ENCODE assay signal across 26 mouse cellular contexts in genomic region chr9:54649360-54649759, GRCm38 (mm10). TPM values are rescaled to one million over a fixed set of nuclear protein-coding genes. Genes with fewer than 3 reads are reported as not detected.
A peak's percentile ranks its signal among the peaks of the same experiment; 100 is the strongest.
DNase-seq lines count a peak whose midpoint lies in the region; ATAC-seq and TF ChIP-seq lines count a peak whose summit lies in the region.
"Had no signal": no experiment of that assay in that cellular context is flagged by ENCODE, and none has a peak within 500 bp of the region (broad histone marks: within the 10 kb centered on the region; RNA-seq: fewer than 3 reads in every experiment).

No protein-coding gene starts in this region.

- H3K4me3 ChIP-seq in liver, adult 2 months (ENCODE audit: insufficient read depth, low read depth, low read length): no peak overlapping the region
- H3K4me3 ChIP-seq in liver, postnatal 0 days (ENCODE audit: low read depth, low read length): no peak overlapping the region
- H3K4me3 ChIP-seq: forebrain, embryonic 10.5 days; heart, embryonic 10.5 days; intestine, embryonic 15.5 days; lung, embryonic 15.5 days had no signal

- no peak overlapping the region for H3K4me2 ChIP-seq in liver, postnatal 0 days (ENCODE audit: low read depth, low read length)
- H3K4me2 ChIP-seq: intestine, embryonic 15.5 days; lung, embryonic 15.5 days had no signal

- no peak for ATAC-seq in liver, postnatal 0 days
- ATAC-seq in megakaryocyte-erythroid progenitor cell, adult 5-6 weeks (replicated peaks; ENCODE audit: low FRiP score, low TSS enrichment, poor library complexity, severe bottlenecking): peak; percentile 20; the same call in 1 of the 2 replicates
- ATAC-seq: forebrain, postnatal 0 days; hindbrain, embryonic 16.5 days; intestine, embryonic 15.5 days; midbrain, embryonic 16.5 days had no signal

- no peak for TF ChIP-seq POLR2A in liver, adult 2 months (IDR thresholded peaks at IDR 0.05; ENCODE audit: extremely low read depth, insufficient read depth, low read length)

- H3K79me2 ChIP-seq in liver, adult 2 months (ENCODE audit: control insufficient read depth, insufficient read depth, low read length): no peaks in the 10 kb centered on the region

- H3K9ac ChIP-seq in liver, adult 2 months (ENCODE audit: low read depth, low read length): no peak overlapping the region
- no peak overlapping the region for H3K9ac ChIP-seq in liver, postnatal 0 days (replicated peaks)
- H3K9ac ChIP-seq: forebrain, postnatal 0 days; intestine, embryonic 15.5 days; liver, embryonic 14.5 days; lung, embryonic 15.5 days had no signal

- WGBS in liver, adult 2 months: 82% methylated on average over 1 of the region's 1 CpGs
- 81% methylated on average over 1 of the region's 1 CpGs for WGBS in liver, postnatal 0 days (ENCODE audit: insufficient replicate concordance)

- no peaks in the 10 kb centered on the region for H3K4me1 ChIP-seq in liver, adult 2 months (ENCODE audit: control insufficient read depth, insufficient read depth, low read length)
- no peaks in the 10 kb centered on the region for H3K4me1 ChIP-seq in liver, postnatal 0 days (ENCODE audit: insufficient read depth)
- H3K4me1 ChIP-seq: forebrain, embryonic 10.5 days; heart, embryonic 10.5 days; intestine, embryonic 15.5 days; lung, embryonic 15.5 days had no signal

- peak; percentile 69 for DNase-seq in adrenal gland, adult 2 months
- no peak for DNase-seq in adrenal gland, postnatal 4 days (ENCODE audit: low spot score in 2 of 2)
- peak; percentile 2 for DNase-seq in liver, adult 2 months (ENCODE audit: extremely low read depth, low read depth, low spot score)
- no peak for DNase-seq in liver, postnatal 0 days
- DNase-seq in NIH3T3 (ENCODE audit: low read depth): peak; percentile 91
- no peak for DNase-seq in retina, embryonic 14.5 days (ENCODE audit: low spot score)
- no peak for DNase-seq in cerebellum, adult 11-12 months
- DNase-seq: cerebellum, adult 11 months; cerebellum, postnatal 14 days; forebrain, postnatal 0 days; gastrocnemius, postnatal 36 days; layer of hippocampus, adult 9-11 months; lung, postnatal 36 days; thymus, postnatal 14 days had no signal

- no peak for TF ChIP-seq CTCF in liver, adult 2 months (IDR thresholded peaks at IDR 0.05; ENCODE audit: low read depth, low read length)
- TF ChIP-seq CTCF in liver, postnatal 0 days (IDR thresholded peaks at IDR 0.05; ENCODE audit: low read depth): no peak

- H3K36me3 ChIP-seq in liver, adult 2 months (ENCODE audit: control insufficient read depth, insufficient read depth, low read length): no peaks in the 10 kb centered on the region
- no peaks in the 10 kb centered on the region for H3K36me3 ChIP-seq in liver, postnatal 0 days (replicated peaks; ENCODE audit: insufficient read depth, low read length)
- H3K36me3 ChIP-seq: forebrain, embryonic 10.5 days; G1E; heart, embryonic 10.5 days; intestine, embryonic 15.5 days; lung, embryonic 15.5 days had no signal

- no peak for TF ChIP-seq EP300 in liver, postnatal 0 days (IDR thresholded peaks at IDR 0.05; ENCODE audit: low read depth)

- no peaks in the 10 kb centered on the region for H3K9me3 ChIP-seq in liver, postnatal 0 days (ENCODE audit: low read length)
- H3K9me3 ChIP-seq: forebrain, embryonic 10.5 days; G1E; heart, embryonic 10.5 days; intestine, embryonic 15.5 days; lung, embryonic 15.5 days had no signal

- no peaks in the 10 kb centered on the region for H3K27me3 ChIP-seq in liver, adult 2 months (ENCODE audit: control insufficient read depth, insufficient read depth, low read length)
- H3K27me3 ChIP-seq in liver, postnatal 0 days (ENCODE audit: insufficient read depth, low read length): no peaks in the 10 kb centered on the region
- H3K27me3 ChIP-seq: CH12.LX; intestine, embryonic 15.5 days; lung, embryonic 15.5 days had no signal

- no peak overlapping the region for H3K27ac ChIP-seq in liver, adult 2 months (replicated peaks; ENCODE audit: insufficient read depth, low read depth, low read length)
- no peak overlapping the region for H3K27ac ChIP-seq in liver, postnatal 0 days (ENCODE audit: low read depth)
- H3K27ac ChIP-seq: forebrain, embryonic 10.5 days; heart, embryonic 10.5 days; intestine, embryonic 15.5 days; kidney, postnatal 0 days; liver, embryonic 14.5 days; lung, embryonic 15.5 days had no signal

RNA-seq across cellular contexts. Expression of gene Acsbg1, which starts 12.3 kb away (rescaled TPM):
- 100 to 1,000 TPM; 144 to 285 TPM for total RNA-seq in adrenal gland, adult 2 months (2021)
- polyA plus RNA-seq in adrenal gland, adult 2 months (2012; rRNA removed): 126 and 247 TPM in 2 replicates
- total RNA-seq in adrenal gland, postnatal 4 days (2021): 100 to 1,000 TPM; 288 to 304 TPM
- total RNA-seq in liver, adult 2 months (2014; rRNA removed): under 0.01 and 0.60 TPM in 2 replicates
- polyA plus RNA-seq in liver, adult 2 months (2012; rRNA removed): 0.07 and 0.12 TPM in 2 replicates
- polyA plus RNA-seq in liver, postnatal 0 days (2015; fragmentation: Nextera tagmentation; extraction: Ambion mirVana): 0.12 and 0.13 TPM in 2 replicates
- 0.12 TPM in 1 of 2 replicates, not detected in the other for total RNA-seq in megakaryocyte-erythroid progenitor cell, adult 5-6 weeks (2014; fragmentation: Nextera tagmentation)
- not detected in 2 replicates for total RNA-seq in megakaryocyte-erythroid progenitor cell, adult 5-6 weeks (2017)
- total RNA-seq: hematopoietic stem cell, adult 5-6 weeks had no signal

RNA-seq across cellular contexts. Expression of gene Dnaja4, which starts 49.3 kb away (rescaled TPM):
- 10 to 100 TPM; 22.1 to 27.4 TPM for total RNA-seq in adrenal gland, adult 2 months (2021)
- polyA plus RNA-seq in adrenal gland, adult 2 months (2012; rRNA removed): 7.2 and 8.6 TPM in 2 replicates
- total RNA-seq in adrenal gland, postnatal 4 days (2021): 10 to 100 TPM; 10.4 to 12.3 TPM
- 2.7 and 3.5 TPM in 2 replicates for total RNA-seq in liver, adult 2 months (2014; rRNA removed)
- 1.3 and 2.2 TPM in 2 replicates for polyA plus RNA-seq in liver, adult 2 months (2012; rRNA removed)
- 6.0 and 6.8 TPM in 2 replicates for polyA plus RNA-seq in liver, postnatal 0 days (2015; fragmentation: Nextera tagmentation; extraction: Ambion mirVana)
- total RNA-seq in megakaryocyte-erythroid progenitor cell, adult 5-6 weeks (2014; fragmentation: Nextera tagmentation): 9.2 and 10.4 TPM in 2 replicates
- total RNA-seq in megakaryocyte-erythroid progenitor cell, adult 5-6 weeks (2017): 6.1 and 7.4 TPM in 2 replicates
- polyA plus RNA-seq: G1E had no signal

Comparison
In these comparisons a context has a peak if more than half of its experiments do, and no peak if none do; other contexts are left out.
1. DNase-seq: peak in adrenal gland, adult 2 months (single experiment), liver, adult 2 months (single experiment) and NIH3T3 (single experiment); none in adrenal gland, postnatal 4 days (0 of 2), liver, postnatal 0 days (single experiment), retina, embryonic 14.5 days (single experiment) and cerebellum, adult 11-12 months (single experiment).
2. RNA of gene Acsbg1, which starts 12.3 kb away (total RNA-seq): 288 to 304 TPM in adrenal gland, postnatal 4 days and 144 to 285 TPM in adrenal gland, adult 2 months; under 0.01 to 0.60 TPM in liver, adult 2 months and 0.12 TPM in megakaryocyte-erythroid progenitor cell, adult 5-6 weeks; every median in the first group is over 10 times any median in the second.